Mouse (Mus musculus) kidney, postnatal 25 days (tissue): ENCODE data around the gene Sh3d19.
A peak's percentile ranks its signal among the peaks of the same experiment; 100 is the strongest.
"Not testable (repeated sequence)": the region's sequence is repeated elsewhere in the genome, so short reads cannot be mapped to it uniquely, and the experiment has no call there.

Source experiments
- DNase-seq, 2 experiments: peaks; one replicate each; pipeline ENCODE4 v3.0.0; 2021; ENCODE audit warnings: mixed read lengths in 2 of 2

The Sh3d19 gene

GRCm38 (mm10) chr3:85981761-85982160, 10.9 kb downstream of the Sh3d19 start:
- DNase-seq = not testable (repeated sequence)

GRCm38 (mm10) chr3:85984537-85984936, 13.6 kb downstream of the Sh3d19 start:
- no peak for DNase-seq

- no peak for DNase-seq
Observed at GRCm38 (mm10) chr3:85987225-85987624, 16.3 kb downstream of the Sh3d19 start.

GRCm38 (mm10) chr3:85991140-85991801, 20.4 kb downstream of the Sh3d19 start:
- DNase-seq = no peak

GRCm38 (mm10) chr3:85991802-85992156, 20.9 kb downstream of the Sh3d19 start:
- no peak for DNase-seq

GRCm38 (mm10) chr3:85993744-85994143, 22.8 kb downstream of the Sh3d19 start:
- DNase-seq = peak in 1 of 2 experiments; percentile 62

GRCm38 (mm10) chr3:85994645-85995044, 23.7 kb downstream of the Sh3d19 start:
- DNase-seq = no peak

GRCm38 (mm10) chr3:86001271-86001670, 30.4 kb downstream of the Sh3d19 start:
- no peak for DNase-seq

GRCm38 (mm10) chr3:86002423-86002822, 31.5 kb downstream of the Sh3d19 start, which contains the start of gene Prss48:
Gene Prss48 (minus strand): TSS chr3:86002491.
- peak in 1 of 2 experiments; percentile 13 for DNase-seq

- DNase-seq = no peak
Observed at GRCm38 (mm10) chr3:86002940-86003339, 32.0 kb downstream of the Sh3d19 start.

- DNase-seq = no peak
Observed at GRCm38 (mm10) chr3:86004751-86005150, 33.8 kb downstream of the Sh3d19 start.

- peak in 1 of 2 experiments; percentile 19 for DNase-seq
Observed at GRCm38 (mm10) chr3:86010618-86011017, 39.7 kb downstream of the Sh3d19 start.

- peak in 1 of 2 experiments; percentile 44 for DNase-seq
Observed at GRCm38 (mm10) chr3:86011373-86011772, 40.5 kb downstream of the Sh3d19 start.

- peak; percentile 59 to 63 for DNase-seq
Observed at GRCm38 (mm10) chr3:86011833-86012232, 40.9 kb downstream of the Sh3d19 start.

- peak; percentile 18 to 43 for DNase-seq
Observed at GRCm38 (mm10) chr3:86013837-86014236, 42.9 kb downstream of the Sh3d19 start.

GRCm38 (mm10) chr3:86016965-86017364, 46.1 kb downstream of the Sh3d19 start:
- DNase-seq = no peak

- DNase-seq = no peak
Observed at GRCm38 (mm10) chr3:86017484-86017883, 46.6 kb downstream of the Sh3d19 start.

- no peak for DNase-seq
Observed at GRCm38 (mm10) chr3:86020921-86021650, 50.2 kb downstream of the Sh3d19 start.

- no peak for DNase-seq
Observed at GRCm38 (mm10) chr3:86021651-86022050, 50.7 kb downstream of the Sh3d19 start.

- DNase-seq = no peak
Observed at GRCm38 (mm10) chr3:86024065-86024795, 53.3 kb downstream of the Sh3d19 start.

GRCm38 (mm10) chr3:86025341-86026137, 54.6 kb downstream of the Sh3d19 start:
- DNase-seq = no peak

GRCm38 (mm10) chr3:86028658-86029375, 57.9 kb downstream of the Sh3d19 start:
- no peak for DNase-seq
